Mouse (Mus musculus) c-Kit-positive CD71-positive TER-119-positive erythroid progenitor cells, embryonic 14.5 days (primary cell): ENCODE data around the gene Nacc2.

Experiments
- DNase-seq: peaks from one replicate; pipeline ENCODE4 v3.0.0-alpha.2; 2013; ENCODE audit warnings: low spot score

The Nacc2 gene

DNA sequence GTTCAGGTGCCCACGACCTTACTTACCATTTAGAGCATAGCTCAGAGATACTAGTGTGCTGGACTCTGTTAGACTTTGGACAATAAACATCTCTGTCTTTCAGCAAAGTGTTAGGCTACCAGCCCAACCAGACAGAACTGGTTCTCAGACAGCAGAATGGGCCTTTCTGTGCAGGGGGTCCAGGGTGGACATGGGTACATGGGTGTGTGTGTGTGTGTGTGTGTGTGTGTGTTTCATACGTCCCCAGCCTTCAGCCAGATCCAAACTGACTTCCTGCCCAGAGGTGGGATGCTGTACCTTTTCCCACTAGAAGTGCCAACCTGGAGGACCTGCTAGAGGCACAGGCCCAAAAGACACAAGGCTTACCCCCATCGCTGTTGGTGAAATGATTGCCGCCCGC, 23.8 kb downstream of the Nacc2 start:
- no peak for DNase-seq

DNA sequence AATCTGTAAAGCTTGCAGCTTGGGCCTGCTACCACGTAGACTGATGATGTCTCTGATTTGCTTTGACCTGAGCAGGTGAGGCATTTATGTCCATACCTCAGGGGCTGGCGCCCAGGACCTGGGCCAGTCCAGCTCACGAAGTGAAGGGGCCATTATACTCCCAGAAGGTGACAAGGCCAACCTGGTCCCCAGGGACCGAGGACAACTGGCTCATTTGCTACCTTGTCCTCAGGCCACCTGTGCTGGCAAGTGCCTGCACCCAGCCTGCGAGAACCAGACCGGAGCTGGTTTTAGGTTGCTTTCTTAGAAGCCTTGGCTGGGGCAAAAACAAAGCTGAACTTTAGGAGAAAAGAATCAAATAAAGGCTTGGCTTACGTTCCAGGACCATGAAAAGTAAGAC, 29.1 kb downstream of the Nacc2 start:
- DNase-seq: no peak

DNA sequence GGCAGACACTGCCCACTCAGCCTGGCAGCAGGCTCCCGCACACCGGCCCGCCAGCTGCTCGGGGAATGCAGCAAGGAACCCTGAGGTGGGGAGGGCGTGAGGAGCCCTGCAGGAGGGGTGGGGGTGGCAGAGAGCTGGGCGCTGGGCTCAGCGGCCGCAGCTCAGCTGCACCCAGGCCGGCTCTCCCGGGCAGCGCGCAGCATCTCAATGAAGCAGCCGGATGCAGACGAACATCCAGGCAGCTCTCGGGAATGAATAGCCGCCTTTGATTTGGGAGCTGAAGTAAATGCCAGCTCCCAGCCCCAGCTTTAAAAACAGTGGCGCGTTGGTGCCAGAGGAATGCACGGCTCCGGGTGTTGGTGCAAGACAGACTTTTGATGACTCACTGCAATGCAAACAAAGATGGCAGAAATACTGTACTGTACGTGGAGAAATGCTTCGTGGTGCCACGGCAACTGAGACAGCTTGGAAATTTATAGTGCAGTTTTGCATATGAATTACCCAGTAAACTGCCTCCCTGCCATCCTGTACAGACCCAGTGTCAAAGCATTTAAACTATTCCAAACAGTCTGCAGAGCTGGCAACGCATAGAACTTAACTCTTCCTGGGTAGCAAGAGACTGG, 31.1 kb downstream of the Nacc2 start:
- DNase-seq: no peak

DNA sequence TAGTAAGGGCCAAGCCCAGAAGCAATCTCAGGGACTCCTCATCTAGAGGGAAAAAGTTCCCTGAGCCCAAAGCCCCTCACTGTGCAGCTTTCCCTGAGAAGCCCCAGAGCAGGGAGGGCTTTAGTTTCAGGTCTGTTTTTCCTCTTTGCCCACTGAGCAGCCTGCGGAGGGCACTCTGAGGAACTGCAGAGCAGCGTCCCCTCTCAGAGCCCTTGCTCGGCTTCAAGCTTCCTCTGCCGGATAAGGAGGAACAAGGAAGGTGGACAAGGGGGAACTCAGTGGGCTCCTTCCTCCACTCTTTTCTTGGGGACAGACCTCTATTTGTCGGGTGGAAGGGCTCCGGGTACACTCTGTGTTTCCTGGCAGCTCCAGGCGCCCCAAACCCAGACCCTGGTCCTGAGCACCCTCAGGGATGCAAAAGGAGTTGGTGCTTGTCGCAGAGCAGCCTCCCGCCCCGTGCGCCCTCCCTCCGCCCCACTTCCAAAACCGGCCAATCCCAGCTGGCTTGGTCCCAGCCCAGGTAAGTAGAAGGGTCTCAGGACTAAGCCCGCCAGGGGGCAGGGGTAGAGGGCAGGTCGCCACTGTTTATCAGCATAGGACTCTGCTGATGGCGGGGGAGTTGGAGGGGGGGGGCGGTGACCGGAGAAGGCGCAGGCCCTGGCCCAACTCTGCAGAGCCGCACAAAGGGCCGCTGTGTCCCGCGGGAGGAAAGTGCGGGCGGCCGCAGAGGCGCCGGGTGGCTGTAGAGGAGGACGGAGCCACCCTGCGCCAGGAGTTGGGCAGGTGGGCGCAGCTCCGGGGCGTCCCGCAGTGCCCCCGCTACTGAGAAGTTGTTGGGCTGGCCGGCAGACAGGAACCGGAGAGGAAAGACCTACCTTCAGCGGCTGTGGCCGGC, 31.9 kb downstream of the Nacc2 start:
- DNase-seq: no peak

DNA sequence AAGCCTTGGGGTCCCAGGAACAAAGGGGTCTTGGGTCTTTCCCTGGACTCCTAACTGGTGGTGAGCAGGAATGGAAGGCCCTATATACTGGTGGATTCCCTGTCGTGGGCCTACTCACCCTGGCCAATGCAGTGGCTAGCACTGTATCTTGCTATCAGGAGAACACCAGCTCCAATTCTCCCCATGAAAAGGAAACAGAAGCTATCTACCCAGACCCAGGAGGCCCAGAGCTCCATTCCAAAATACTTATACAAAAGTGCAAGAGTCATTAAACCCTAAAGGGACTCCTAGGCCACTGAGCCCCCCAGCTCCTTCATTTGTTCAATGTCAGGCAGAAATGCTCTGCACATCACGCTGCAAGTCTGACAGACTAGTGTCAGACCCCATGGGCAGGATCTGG, 34.0 kb downstream of the Nacc2 start:
- DNase-seq: no peak

DNA sequence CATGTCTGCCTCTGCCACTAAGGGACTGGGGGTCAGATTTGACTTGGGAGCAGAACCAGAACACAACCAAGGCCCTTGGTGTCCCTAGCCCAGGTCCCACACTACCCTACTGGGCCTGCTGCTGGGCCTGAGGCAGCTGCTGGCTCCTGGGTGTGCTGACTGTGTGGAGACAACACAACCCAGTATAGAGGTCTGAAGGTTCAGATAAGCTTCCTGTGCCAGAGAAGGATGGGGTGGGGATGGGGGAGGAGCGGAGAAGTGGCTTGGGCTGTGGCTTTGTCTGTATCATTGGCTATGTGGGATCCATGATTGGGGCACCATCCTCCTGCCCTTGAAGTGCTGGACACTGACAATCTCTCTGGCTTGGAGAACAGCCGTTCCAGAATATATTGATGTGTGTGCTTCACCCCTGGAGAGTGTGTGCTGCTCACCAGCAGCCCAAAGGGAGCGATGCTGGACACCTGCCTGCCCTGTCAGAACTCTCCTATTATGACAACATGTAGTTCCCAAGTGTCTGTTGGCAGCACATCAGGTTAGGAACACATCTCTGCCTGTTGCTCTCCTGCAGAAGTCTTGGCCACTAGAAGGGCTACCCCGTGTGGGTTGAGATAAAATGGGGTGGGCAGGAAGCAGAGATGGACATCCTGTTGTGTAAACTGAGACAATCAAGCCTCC, 36.0 kb downstream of the Nacc2 start:
- peak; percentile 80 for DNase-seq

DNA sequence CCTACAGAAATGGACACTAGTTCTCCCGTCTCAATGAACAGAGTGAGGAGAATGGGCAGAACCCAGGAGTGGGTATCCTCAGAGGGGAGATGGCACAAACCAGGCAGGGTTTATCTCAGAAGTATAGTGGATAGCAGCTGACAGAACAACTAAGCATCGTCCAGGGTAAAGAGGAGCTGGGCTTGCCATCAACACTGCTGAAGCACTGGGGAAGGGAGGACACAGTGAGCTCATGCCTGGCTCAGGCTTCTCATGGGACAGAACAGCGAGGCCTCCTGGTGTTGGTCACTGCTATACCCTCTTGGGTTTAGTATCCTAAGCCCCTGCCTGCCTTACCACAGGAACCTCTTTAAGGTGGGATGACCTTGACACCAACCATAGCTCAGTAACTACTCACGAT, 36.5 kb downstream of the Nacc2 start:
- no peak for DNase-seq

DNA sequence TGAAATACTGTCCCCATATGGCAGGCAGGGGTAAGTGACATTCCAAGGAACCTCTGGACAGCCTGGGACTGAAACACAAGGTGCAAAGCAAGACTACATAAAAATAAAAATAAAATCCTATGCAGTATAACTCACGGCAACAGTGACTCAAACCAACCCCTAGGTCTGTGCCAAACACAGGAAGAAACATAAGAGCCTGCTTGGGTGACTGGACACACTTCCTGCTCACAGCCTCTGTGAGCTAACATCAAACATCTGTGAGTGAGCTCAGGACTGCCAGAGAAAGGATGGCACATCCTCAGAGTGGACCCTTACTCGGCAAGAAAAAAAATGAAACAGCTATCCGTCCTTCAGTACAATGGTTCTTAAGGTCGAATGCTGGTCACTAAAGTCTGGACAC, 40.1 kb downstream of the Nacc2 start:
- no peak for DNase-seq

DNA sequence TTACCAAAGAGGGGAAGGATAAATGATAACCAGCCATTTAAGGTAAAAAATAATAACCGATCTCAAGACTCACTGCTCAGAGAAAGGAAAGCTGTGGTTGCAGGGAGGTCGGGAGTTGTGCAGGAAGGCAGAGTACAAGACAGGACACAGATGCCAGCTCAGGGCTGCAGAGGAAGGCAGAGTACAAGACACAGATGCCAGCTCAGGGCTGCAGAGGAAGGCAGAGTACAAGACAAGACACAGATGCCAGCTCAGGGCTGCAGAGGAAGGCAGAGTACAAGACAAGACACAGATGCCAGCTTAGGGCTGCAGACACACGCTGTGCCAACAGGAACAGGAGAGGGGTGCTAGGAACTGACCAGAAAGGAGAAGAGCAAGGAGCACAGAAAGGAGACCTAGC, 42.2 kb downstream of the Nacc2 start:
- DNase-seq: no peak

DNA sequence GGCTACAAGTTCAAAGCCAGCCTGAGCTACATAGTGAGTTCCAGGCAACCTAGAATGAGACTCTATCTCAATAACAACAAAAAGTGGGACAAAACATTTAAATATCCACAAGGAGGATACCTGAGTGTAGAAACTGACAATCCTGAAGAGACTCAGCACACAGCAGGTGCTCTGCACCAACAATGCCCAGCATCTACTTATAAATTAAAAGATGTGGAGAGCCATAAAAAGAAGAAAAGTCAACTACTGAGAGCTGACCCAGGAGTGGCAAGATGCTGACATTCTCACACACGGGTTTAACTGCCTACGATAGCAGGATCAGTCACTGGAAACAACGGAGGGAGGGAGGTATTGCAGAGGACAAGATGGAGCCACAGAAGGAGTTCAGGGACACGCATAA, 43.6 kb downstream of the Nacc2 start:
- no peak for DNase-seq

DNA sequence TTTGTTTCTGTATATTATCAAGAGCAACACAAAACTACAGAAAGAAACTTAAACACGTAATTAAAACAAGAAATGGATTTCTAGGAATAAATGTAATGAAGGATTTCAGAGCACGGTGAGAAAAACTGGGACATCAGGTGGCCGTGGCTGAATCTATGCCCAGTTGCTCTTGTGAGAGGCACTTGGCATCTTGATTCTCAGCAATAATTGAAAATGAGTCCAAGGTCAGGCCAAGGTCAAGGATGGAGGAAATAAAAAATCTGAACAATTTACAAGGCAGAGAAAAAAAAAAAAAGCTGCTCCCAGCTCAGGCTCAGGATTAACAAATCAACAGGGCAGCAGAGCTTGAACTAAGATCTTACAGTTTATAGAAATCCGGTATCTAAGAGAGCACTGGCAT, 46.0 kb downstream of the Nacc2 start:
- DNase-seq: no peak

DNA sequence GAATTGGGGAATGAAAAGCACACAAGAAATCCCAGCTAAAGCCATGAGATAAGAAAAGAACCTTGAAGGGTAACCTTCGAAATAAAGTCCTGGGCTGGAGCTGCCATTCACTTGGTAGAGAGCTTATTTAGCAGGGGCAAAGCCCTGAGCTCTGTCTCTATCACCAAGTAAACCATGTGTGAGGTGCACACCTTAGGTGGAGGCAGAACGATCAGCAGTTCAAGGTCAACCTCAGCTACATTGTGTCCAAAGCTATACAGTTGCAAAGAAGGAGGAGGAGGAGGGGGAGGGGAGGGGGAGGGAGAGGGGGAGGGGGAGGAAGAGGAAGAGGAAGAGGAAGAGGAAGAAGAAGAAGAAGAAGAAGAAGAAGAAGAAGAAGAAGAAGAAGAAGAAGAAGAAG, 46.9 kb downstream of the Nacc2 start:
- DNase-seq: no peak

DNA sequence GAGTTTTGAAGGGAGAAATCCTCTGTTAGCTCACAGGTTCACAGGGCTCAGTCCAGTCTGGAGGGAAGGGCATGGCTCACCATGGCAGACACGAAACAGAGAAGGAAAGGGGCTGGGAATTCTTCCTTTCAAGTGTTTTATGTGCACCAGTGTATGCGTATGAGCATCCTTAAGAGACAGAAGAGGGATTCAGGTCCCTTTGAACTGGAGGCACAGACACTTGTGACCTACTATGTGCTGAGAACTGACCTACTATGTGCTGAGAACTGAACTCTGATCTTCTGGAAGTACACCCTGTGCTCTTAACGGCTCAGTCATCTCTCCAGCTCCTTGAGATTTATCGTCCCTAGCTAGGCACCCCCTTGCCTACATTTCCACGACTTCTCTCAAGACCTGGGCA, 48.5 kb downstream of the Nacc2 start:
- no peak for DNase-seq

DNA sequence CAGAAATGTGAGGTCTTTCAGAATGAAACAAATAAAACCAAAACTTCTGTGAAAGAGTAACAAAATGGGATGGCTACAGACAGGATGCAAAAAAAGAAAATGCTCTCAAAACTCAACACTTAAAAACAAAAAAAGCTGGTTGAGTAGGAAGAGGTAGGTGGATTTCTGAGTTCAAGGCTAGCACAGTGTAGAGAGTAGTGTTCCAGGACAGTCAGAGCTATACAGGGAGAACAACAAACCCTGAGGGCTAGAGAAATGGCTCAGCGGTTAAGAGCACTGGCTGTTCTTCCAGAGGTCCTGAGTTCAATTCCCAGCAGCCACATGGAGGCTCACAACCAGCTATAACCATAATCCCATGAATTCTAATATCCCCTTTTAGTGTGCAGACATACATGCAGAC, 54.4 kb downstream of the Nacc2 start:
- DNase-seq: no peak

DNA sequence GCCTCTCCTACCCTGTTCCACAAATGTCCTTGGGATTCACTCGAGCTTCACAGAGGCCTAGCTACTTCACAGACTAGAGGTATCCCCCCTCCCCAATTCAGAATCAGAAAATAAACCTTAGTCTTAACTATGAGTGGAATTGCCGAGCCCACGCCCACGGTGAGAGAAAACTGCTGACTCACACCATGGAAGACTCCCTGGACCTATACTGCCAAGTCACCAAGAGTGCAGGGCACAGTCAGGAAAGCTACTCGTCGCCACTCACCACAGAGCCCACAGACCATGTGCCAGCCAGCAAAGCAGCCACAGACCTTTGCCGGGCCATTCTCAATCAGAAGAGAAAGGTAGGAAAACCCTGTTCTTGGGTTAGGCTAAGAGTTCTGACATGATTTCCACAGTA, 54.8 kb downstream of the Nacc2 start:
- DNase-seq: no peak

DNA sequence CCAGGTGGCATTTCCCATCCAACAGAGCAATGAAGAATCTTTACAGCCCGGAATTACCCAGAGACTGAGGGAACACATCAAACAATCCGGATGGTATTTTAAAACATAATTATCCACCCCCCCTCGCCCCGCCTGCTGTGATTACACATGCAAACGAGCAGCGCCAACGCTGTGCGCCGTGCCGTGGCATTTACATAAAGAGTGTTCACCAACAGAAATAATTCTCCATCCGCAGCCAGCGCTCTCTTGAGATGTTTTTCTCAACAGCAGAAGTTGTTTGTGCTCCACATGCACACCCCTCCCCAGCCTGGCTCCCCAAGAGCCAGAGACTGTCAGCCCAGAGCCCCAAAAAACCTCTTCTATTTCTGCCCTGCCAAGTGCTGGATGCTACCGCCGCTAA, 56.5 kb downstream of the Nacc2 start:
- DNase-seq: no peak

DNA sequence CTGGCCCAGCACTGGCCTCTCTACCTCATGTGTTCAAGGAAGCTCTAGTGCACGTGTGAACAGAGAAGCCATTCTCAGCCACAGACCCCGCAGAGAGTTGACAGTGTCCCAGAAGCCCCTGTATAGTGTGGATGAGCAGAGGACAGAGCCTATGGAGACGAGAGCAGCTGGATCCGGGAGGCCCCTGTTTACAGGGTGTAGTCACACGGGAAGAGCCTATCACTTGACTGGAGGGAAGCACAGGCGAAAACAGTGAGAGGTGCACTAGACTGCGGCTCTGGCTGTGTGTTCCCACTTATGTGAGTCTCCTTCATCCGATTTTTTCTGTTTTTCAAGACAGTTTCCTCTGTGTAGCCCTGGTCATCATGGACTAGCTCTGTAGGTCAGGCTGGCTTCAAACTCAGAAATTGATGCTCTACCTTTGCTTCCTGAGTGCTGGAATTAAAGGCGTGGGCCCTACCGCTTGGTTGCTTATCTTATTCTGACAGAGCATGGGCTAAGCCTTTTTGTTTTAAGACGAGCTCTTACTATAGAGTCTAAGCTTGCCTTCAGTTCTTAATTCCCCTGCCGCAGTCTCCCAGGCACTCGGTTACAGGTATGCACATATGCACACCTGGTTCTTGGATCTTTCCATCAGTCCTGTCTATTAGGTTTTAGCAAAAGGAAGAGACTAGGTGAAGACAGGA, 60.1 kb downstream of the Nacc2 start:
- DNase-seq: no peak

DNA sequence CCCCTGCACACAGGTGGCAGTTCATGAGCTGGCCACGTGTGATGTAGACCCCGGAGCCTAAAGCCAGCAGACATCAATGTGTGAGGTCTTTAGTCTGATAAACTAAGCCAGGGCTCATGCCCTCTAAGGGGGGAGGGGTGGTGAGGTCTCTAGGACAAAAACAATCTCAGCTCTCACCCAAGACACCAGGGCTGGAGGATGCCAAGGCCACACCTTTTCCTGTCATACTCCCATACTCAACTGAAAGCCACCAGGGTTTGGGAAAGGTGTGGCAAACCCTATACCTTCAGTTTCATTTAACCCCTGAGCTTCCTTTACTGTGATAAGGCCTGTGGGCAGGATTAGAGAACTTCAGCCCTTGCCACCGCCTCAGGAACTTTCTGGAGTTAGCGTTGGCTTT, 60.8 kb downstream of the Nacc2 start:
- no peak for DNase-seq

DNA sequence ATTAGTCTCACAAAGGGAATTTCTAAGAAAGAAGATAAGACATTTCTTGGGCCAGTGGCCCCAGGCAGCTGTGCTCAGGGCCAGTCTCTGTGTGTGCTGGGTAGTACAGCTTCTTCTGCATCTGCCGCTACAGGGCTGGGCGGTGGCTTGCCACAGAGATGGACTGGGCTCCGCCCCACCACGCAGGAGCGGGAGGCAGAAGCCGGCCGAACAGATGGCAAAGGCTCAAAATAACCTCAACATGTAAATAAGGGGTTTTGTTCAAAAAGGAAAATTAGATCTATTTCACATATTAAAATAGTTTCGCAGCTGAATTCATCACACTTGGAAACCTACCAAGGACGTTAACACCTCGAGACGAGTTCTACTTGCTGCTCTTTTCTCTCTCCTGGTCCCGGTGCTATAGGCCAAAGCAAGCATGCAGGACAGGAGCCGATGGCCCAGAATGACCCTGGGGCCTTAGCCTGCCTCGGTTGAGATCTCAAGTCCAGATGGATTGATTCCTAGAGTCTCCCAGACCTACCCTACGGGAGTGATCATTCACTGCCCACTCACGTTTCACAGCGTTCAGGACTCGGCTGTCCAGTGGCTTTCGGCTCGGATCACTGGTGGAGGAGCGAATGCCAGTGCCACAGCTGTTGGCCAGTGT, 61.9 kb downstream of the Nacc2 start:
- peak; percentile 44 for DNase-seq

DNA sequence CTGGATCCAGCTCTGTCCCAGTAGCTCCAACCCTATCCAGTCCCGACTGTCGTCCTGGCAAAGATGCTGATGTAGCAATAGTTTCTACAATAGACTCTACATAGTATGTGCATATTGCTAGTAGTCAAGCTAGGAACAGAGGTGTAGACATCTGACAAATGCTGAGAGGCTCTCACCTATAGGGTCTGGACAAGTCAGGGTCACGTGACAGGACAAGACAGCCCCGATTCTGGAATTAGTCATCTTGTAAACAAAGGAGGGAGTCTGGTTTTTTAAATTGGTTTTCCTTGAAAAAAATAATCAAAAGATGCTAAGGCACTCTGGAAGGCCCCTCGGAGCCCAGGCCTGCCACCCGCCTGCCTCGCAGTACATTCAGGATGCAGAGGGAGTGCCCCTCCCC, 66.0 kb downstream of the Nacc2 start:
- no peak for DNase-seq

DNA sequence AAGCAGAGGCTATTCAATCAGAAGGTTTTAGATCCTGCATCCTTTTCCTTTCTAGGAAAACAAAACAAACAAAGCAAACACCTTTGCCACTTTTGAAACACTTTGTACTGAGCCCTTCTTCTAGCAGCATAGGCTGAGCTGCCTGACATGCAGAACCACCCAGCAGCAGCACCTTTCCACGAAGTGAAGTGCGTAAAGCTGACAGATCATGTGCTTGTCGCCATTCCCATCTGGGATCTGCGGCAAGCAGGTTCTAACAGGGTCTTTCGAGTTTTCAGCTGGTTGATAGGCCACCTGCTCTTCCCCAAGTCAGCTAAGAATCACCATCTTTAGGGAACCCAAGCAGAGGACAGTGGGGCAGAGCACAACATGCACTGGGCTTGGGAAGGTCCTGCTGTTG, 66.8 kb downstream of the Nacc2 start:
- no peak for DNase-seq

DNA sequence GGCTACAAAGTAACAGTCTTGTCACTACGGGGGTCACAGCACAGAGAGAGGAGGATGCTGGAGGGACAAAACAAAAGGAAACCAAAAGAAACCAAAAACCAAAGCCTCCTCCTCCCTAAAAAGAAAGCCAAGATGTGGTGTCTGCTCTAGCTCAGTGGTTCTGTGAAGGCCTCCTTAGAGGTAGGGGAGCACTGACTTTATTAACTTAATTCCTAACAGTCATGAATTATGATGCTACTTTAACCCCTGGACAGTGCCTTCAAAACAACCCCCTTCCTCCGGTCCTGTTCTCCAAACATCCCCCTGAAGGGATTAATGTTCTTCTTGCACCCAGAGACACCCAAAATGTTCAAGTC, 67.3 kb downstream of the Nacc2 start:
- no peak for DNase-seq
